Mouse (Mus musculus) neutrophil, adult 5-6 weeks (primary cell): ENCODE data around the gene Bcl9l. TPM values are rescaled to one million over a fixed set of nuclear protein-coding genes. Genes with fewer than 3 reads are reported as not detected.
"Not testable (repeated sequence)": the region's sequence is repeated elsewhere in the genome, so short reads cannot be mapped to it uniquely, and the experiment has no call there.

ENCODE experiments used
- ATAC-seq: fragments of 151-379, 151-347 bp; 2 replicates; pipeline ENCODE4 v1.8.0; 2017; ENCODE audit warnings: mild to moderate bottlenecking, moderate TSS enrichment; ENCODE audit not compliant: insufficient number of reproducible peaks, poor library complexity, low FRiP score, severe bottlenecking; ENCODE audit errors: extremely low read depth
- total RNA-seq: library from RNA; stranded (forward); fragments of 200-1000 nt; gene quantifications from 2 replicates; pipeline ENCODE4 v1.2.3, GENCODE M21; 2017

Gene Bcl9l
- total RNA-seq: 18.3 and 26.5 TPM in 2 replicates

- ATAC-seq: peak; percentile 55
These were observed at the start of gene Bcl9l for GRCm38 (mm10) chr9:44482552-44482951. Gene Bcl9l (plus strand): TSS chr9:44482825.

GRCm38 (mm10) chr9:44435747-44436146 is 46.9 kb upstream of the Bcl9l start:
- ATAC-seq: peak; percentile 88

- ATAC-seq: no peak
These were observed 41.7 kb upstream of the Bcl9l start, which contains the start of gene Foxr1 for GRCm38 (mm10) chr9:44440961-44441360. Gene Foxr1 (minus strand): TSS chr9:44441136.

- ATAC-seq: not testable (repeated sequence)
These were observed 38.1 kb upstream of the Bcl9l start for GRCm38 (mm10) chr9:44444402-44445025.

- ATAC-seq: no peak
These were observed 32.2 kb upstream of the Bcl9l start for GRCm38 (mm10) chr9:44450387-44450786.

- ATAC-seq: peak; percentile 91
These were observed 28.3 kb upstream of the Bcl9l start for GRCm38 (mm10) chr9:44454132-44454890.

- ATAC-seq: no peak
These were observed 27.8 kb upstream of the Bcl9l start, which contains the start of gene Upk2 for GRCm38 (mm10) chr9:44454891-44455220. Gene Upk2 (minus strand): TSS chr9:44454976.

- no peak for ATAC-seq
These were observed 25.4 kb upstream of the Bcl9l start for GRCm38 (mm10) chr9:44457035-44457742.

GRCm38 (mm10) chr9:44461950-44462349 is 20.7 kb upstream of the Bcl9l start:
- ATAC-seq: peak; percentile 92

GRCm38 (mm10) chr9:44468224-44468623 is 14.4 kb upstream of the Bcl9l start:
- no peak for ATAC-seq

GRCm38 (mm10) chr9:44468800-44469199 is 13.8 kb upstream of the Bcl9l start:
- no peak for ATAC-seq

- no peak for ATAC-seq
These were observed 9.4 kb upstream of the Bcl9l start for GRCm38 (mm10) chr9:44473184-44473583.

GRCm38 (mm10) chr9:44474327-44474726 is 8.3 kb upstream of the Bcl9l start:
- no peak for ATAC-seq

- no peak for ATAC-seq
These were observed 6.7 kb upstream of the Bcl9l start for GRCm38 (mm10) chr9:44475936-44476335.

GRCm38 (mm10) chr9:44477339-44478228 is 5.0 kb upstream of the Bcl9l start:
- ATAC-seq: peak; percentile 55

GRCm38 (mm10) chr9:44478229-44478921 is 4.2 kb upstream of the Bcl9l start:
- ATAC-seq: no peak

GRCm38 (mm10) chr9:44478959-44479605 is 3.5 kb upstream of the Bcl9l start:
- no peak for ATAC-seq
